Mouse (Mus musculus): ENCODE measurements around the gene Sik2. TPM values are rescaled to one million over a fixed set of nuclear protein-coding genes. Genes with fewer than 3 reads are reported as not detected.
A peak's percentile ranks its signal among the peaks of the same experiment; 100 is the strongest.

The Sik2 gene
- polyA plus RNA-seq (2011; ENCODE audit: insufficient read depth, insufficient read length, low replicate concordance, missing spikeins) = 11.7 and 17.3 TPM in 2 replicates

DNA sequence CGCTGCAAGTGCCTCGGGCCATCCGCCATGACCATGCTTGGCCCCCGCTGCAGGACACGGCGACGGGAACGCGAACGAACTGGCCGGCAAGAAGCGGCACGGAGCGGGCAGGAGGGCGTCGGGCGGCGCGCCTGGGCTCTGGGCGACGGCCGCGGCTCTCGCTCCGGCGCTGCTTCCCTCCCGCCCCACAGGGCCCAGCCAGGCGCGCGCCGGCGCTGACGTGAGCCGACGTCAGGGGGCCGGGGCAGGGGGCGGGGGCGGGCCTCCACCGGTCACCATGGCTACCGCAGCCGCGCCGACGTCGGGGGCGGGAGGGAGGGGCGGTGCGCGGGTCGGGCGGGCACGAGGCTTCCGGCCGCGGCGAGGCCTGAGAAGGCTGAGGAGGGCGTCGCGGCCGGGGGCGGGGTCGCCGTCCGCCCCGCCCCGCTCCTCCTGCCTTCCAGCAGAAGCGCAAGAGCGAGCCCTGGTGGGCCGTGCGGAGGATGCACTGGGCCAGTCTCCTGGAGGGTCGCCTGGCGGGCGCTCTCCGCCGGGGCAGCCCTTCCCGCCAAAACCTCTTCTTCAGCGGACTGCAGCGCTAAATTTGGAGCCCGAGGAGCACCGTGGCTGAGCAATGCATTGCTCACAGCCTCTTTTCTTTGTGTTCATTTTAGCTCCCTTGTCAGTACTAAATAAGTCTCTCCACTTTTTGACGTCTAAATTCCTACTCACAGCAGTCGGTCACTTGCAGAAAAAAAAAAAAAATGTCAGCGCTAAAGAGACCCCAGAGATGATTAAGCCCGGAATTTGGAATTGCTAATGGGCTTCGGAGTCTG is at the start of gene Sik2:
Sik2 (minus strand) TSS at position 233 of the 815 bp plus-strand sequence.
- 1% methylated on average over 79 of the region's 85 CpGs for WGBS
- Histone ChIP-seq H3K4me3 (replicated peaks; ENCODE audit: control insufficient read depth, low read depth, low read length) (peak within 1 kb of the TSS; percentile 75), H3K4me1 (ENCODE audit: control insufficient read depth, insufficient read depth, low read length) (no peaks in the 10 kb centered on the region), H3K27ac (ENCODE audit: control insufficient read depth, insufficient read depth, low read depth, low read length, poor library complexity) (peak within 1 kb of the TSS; percentile 91)
- TF ChIP-seq CTCF (IDR thresholded peaks at IDR 0.05; ENCODE audit: control insufficient read depth, insufficient read depth, low read length) (peak; percentile 88), POLR2A (IDR thresholded peaks at IDR 0.05; ENCODE audit: borderline replicate concordance, control insufficient read depth, low read depth, low read length) (peak; percentile 91; the same call in 1 of the 2 replicates)

GRCm38 (mm10) chr9:51056360-51057324 is 47.8 kb upstream of the Sik2 start:
- Histone ChIP-seq H3K4me3 (replicated peaks; ENCODE audit: control insufficient read depth, low read depth, low read length) (no peak overlapping the region), H3K27ac (ENCODE audit: control insufficient read depth, insufficient read depth, low read depth, low read length, poor library complexity) (no peak overlapping the region), H3K4me1 (ENCODE audit: control insufficient read depth, insufficient read depth, low read length) (no peaks in the 10 kb centered on the region)
- WGBS = 55% methylated on average over 3 of the region's 3 CpGs
- TF ChIP-seq POLR2A (IDR thresholded peaks at IDR 0.05; ENCODE audit: borderline replicate concordance, control insufficient read depth, low read depth, low read length) (no peak), CTCF (IDR thresholded peaks at IDR 0.05; ENCODE audit: control insufficient read depth, insufficient read depth, low read length) (no peak)

- Histone ChIP-seq H3K4me3 (replicated peaks; ENCODE audit: control insufficient read depth, low read depth, low read length) (no peak overlapping the region), H3K4me1 (ENCODE audit: control insufficient read depth, insufficient read depth, low read length) (no peaks in the 10 kb centered on the region), H3K27ac (ENCODE audit: control insufficient read depth, insufficient read depth, low read depth, low read length, poor library complexity) (no peak overlapping the region)
- TF ChIP-seq CTCF (IDR thresholded peaks at IDR 0.05; ENCODE audit: control insufficient read depth, insufficient read depth, low read length) (no peak), POLR2A (IDR thresholded peaks at IDR 0.05; ENCODE audit: borderline replicate concordance, control insufficient read depth, low read depth, low read length) (no peak)
- 31% methylated on average over 3 of the region's 3 CpGs for WGBS
Measured at GRCm38 (mm10) chr9:51052180-51052579, 43.3 kb upstream of the Sik2 start.

DNA sequence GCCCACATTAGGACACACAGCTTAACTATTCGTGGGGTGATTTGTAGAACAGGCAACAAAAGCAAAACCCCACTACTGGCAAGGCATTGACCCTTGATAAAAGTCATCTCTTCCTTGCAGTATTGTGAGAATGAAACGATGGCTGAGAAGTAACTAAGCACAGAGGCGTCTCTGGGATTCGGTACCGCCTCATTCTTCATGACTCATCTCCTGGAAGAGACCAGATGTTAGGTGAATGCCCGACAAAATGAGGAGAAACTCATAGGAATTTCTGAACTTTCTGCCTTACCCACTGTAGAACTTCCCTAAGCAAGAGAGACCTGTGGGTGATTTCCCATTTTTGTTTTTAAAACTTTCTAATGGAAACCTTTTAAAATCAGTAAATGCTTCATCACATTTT is 33.3 kb upstream of the Sik2 start:
- Histone ChIP-seq H3K27ac (ENCODE audit: control insufficient read depth, insufficient read depth, low read depth, low read length, poor library complexity) (no peak overlapping the region), H3K4me3 (replicated peaks; ENCODE audit: control insufficient read depth, low read depth, low read length) (no peak overlapping the region), H3K4me1 (ENCODE audit: control insufficient read depth, insufficient read depth, low read length) (no peaks in the 10 kb centered on the region)
- 74% methylated on average over 6 of the region's 6 CpGs for WGBS
- TF ChIP-seq CTCF (IDR thresholded peaks at IDR 0.05; ENCODE audit: control insufficient read depth, insufficient read depth, low read length) = no peak
- no peak for TF ChIP-seq POLR2A (IDR thresholded peaks at IDR 0.05; ENCODE audit: borderline replicate concordance, control insufficient read depth, low read depth, low read length)

GRCm38 (mm10) chr9:51041491-51041980 is 32.7 kb upstream of the Sik2 start:
- H3K4me1 ChIP-seq (ENCODE audit: control insufficient read depth, insufficient read depth, low read length) = no peaks in the 10 kb centered on the region
- no peak overlapping the region for H3K4me3 ChIP-seq (replicated peaks; ENCODE audit: control insufficient read depth, low read depth, low read length)
- WGBS = 85% methylated on average over 7 of the region's 7 CpGs
- H3K27ac ChIP-seq (ENCODE audit: control insufficient read depth, insufficient read depth, low read depth, low read length, poor library complexity) = no peak overlapping the region
- TF ChIP-seq CTCF (IDR thresholded peaks at IDR 0.05; ENCODE audit: control insufficient read depth, insufficient read depth, low read length) (no peak), POLR2A (IDR thresholded peaks at IDR 0.05; ENCODE audit: borderline replicate concordance, control insufficient read depth, low read depth, low read length) (no peak)

DNA sequence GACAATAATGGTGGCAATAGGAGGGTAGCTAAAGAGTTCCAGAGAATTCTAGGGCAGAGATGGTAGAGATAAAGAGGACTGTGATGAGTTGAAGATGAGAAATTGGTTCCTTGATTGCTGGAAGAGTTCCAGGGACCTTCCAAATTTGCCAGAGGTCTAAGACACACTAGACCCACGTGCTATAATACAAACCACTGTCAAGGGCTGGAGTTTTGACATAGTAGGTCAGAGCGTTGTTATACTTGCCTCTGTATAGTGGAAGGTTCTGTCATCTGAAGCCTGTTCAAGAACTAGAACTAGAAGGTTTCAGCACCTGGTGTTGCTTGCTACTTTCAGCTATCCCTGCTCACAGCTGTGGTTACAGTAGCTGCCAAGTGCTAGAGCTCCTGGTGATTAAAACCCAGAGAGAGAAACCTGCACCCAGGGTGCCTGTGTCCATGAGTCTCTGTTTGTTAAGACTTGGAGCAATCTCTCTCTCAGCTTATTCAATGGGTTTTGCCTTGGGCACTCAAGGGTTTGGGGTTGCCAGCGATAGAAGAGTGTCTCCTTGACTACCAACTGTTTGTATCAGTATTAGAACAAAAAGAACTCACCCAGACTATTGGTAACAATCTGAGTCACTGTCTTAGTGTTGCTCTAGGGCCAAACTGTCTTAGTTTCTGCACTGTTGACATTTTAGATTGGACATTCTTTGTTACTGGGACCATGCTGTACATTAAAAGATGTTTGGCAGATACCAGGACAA is 24.1 kb upstream of the Sik2 start:
- WGBS = 69% methylated on average over 3 of the region's 3 CpGs
- Histone ChIP-seq H3K4me1 (ENCODE audit: control insufficient read depth, insufficient read depth, low read length) (peaks cover 1% of the 10 kb centered on the region), H3K4me3 (replicated peaks; ENCODE audit: control insufficient read depth, low read depth, low read length) (no peak overlapping the region), H3K27ac (ENCODE audit: control insufficient read depth, insufficient read depth, low read depth, low read length, poor library complexity) (no peak overlapping the region)
- TF ChIP-seq CTCF (IDR thresholded peaks at IDR 0.05; ENCODE audit: control insufficient read depth, insufficient read depth, low read length) (no peak), POLR2A (IDR thresholded peaks at IDR 0.05; ENCODE audit: borderline replicate concordance, control insufficient read depth, low read depth, low read length) (no peak)

GRCm38 (mm10) chr9:51032291-51032690 is 23.4 kb upstream of the Sik2 start:
- H3K4me3 ChIP-seq (replicated peaks; ENCODE audit: control insufficient read depth, low read depth, low read length) = no peak overlapping the region
- peaks cover 1% of the 10 kb centered on the region for H3K4me1 ChIP-seq (ENCODE audit: control insufficient read depth, insufficient read depth, low read length)
- no peak for TF ChIP-seq POLR2A (IDR thresholded peaks at IDR 0.05; ENCODE audit: borderline replicate concordance, control insufficient read depth, low read depth, low read length)
- TF ChIP-seq CTCF (IDR thresholded peaks at IDR 0.05; ENCODE audit: control insufficient read depth, insufficient read depth, low read length) = no peak
- H3K27ac ChIP-seq (ENCODE audit: control insufficient read depth, insufficient read depth, low read depth, low read length, poor library complexity) = no peak overlapping the region
- 33% methylated on average over 8 of the region's 8 CpGs for WGBS
